Mouse (Mus musculus): Measurements from ENCODE around the gene Gm10197.

The Gm10197 gene

GRCm38 (mm10) chr19:53371666-53372065 lies at the start of gene Gm10197:
Gene Gm10197 (minus strand): TSS chr19:53371766.
- in situ Hi-C loops (cut with MboI, MseI) = no loop called here

- in situ Hi-C loops (cut with MboI, MseI) = loop anchor here (10.0 kb wide), 2 partner anchors 384 to 474 kb away; partner anchors contain the start of gene Pdcd4
Observed at GRCm38 (mm10) chr19:53420924-53421582, 49.5 kb upstream of the Gm10197 start.

- in situ Hi-C loops (cut with MboI, MseI) = loop anchor here (10.0 kb wide), 2 partner anchors 385 to 475 kb away; partner anchors contain the start of gene Pdcd4
Observed at GRCm38 (mm10) chr19:53419834-53420233, 48.3 kb upstream of the Gm10197 start.

- in situ Hi-C loops (cut with MboI, MseI) = no loop called here
Observed at GRCm38 (mm10) chr19:53415198-53415597, 43.6 kb upstream of the Gm10197 start.

GRCm38 (mm10) chr19:53414650-53415049 lies 43.1 kb upstream of the Gm10197 start:
- in situ Hi-C loops (cut with MboI, MseI) = no loop called here

- in situ Hi-C loops (cut with MboI, MseI) = no loop called here
Observed at GRCm38 (mm10) chr19:53413617-53414380, 42.2 kb upstream of the Gm10197 start.

- in situ Hi-C loops (cut with MboI, MseI) = no loop called here
Observed at GRCm38 (mm10) chr19:53412149-53412848, 40.7 kb upstream of the Gm10197 start.

- in situ Hi-C loops (cut with MboI, MseI) = no loop called here
Observed at GRCm38 (mm10) chr19:53409663-53410307, 38.2 kb upstream of the Gm10197 start.

- in situ Hi-C loops (cut with MboI, MseI) = no loop called here
Observed at GRCm38 (mm10) chr19:53408398-53408797, 36.8 kb upstream of the Gm10197 start.

- in situ Hi-C loops (cut with MboI, MseI) = no loop called here
Observed at GRCm38 (mm10) chr19:53407350-53407749, 35.8 kb upstream of the Gm10197 start.

GRCm38 (mm10) chr19:53405810-53406209 lies 34.2 kb upstream of the Gm10197 start:
- in situ Hi-C loops (cut with MboI, MseI) = no loop called here

- in situ Hi-C loops (cut with MboI, MseI) = no loop called here
Observed at GRCm38 (mm10) chr19:53404837-53405356, 33.3 kb upstream of the Gm10197 start.

GRCm38 (mm10) chr19:53404219-53404836 lies 32.8 kb upstream of the Gm10197 start:
- in situ Hi-C loops (cut with MboI, MseI) = no loop called here

GRCm38 (mm10) chr19:53402741-53403432 lies 31.3 kb upstream of the Gm10197 start:
- in situ Hi-C loops (cut with MboI, MseI) = no loop called here

- in situ Hi-C loops (cut with MboI, MseI) = no loop called here
Observed at GRCm38 (mm10) chr19:53400332-53401110, 29.0 kb upstream of the Gm10197 start.

GRCm38 (mm10) chr19:53399213-53399612 lies 27.6 kb upstream of the Gm10197 start:
- in situ Hi-C loops (cut with MboI, MseI) = loop anchor here (5.0 kb wide), 1 partner anchor 178 kb away; no protein-coding TSS in a partner anchor

- in situ Hi-C loops (cut with MboI, MseI) = loop anchor here (5.0 kb wide), 1 partner anchor 180 kb away; no protein-coding TSS in a partner anchor
Observed at GRCm38 (mm10) chr19:53397451-53398233, 26.1 kb upstream of the Gm10197 start.

- in situ Hi-C loops (cut with MboI, MseI) = loop anchor here (5.0 kb wide), 1 partner anchor 181 kb away; no protein-coding TSS in a partner anchor
Observed at GRCm38 (mm10) chr19:53395805-53396204, 24.2 kb upstream of the Gm10197 start.
